15 mouse cellular contexts compared by ENCODE assay signal in genomic region chr1:54755690-54756365, GRCm38 (mm10).
DNase-seq lines count a peak whose midpoint lies in the region; ATAC-seq and TF ChIP-seq lines count a peak whose summit lies in the region.
"Had no signal": no experiment of that assay in that cellular context is flagged by ENCODE, and none has a peak within 500 bp of the region (broad histone marks: within the 10 kb centered on the region; RNA-seq: fewer than 3 reads in every experiment).

No protein-coding gene starts in this region.

- intact Hi-C loops in heart, postnatal 36 days (cut with DNase I): loop anchor here (5.0 kb wide), 2 partner anchors 71 to 226 kb away; no protein-coding TSS in a partner anchor

- peak; percentile 47 for TF ChIP-seq RAD21 in MEL (IDR thresholded peaks at IDR 0.05; ENCODE audit: low read depth, low read length)

- no peak for TF ChIP-seq POLR2A in lung, adult 2 months (IDR thresholded peaks at IDR 0.05; ENCODE audit: borderline replicate concordance, extremely low read depth, low read depth, low read length)
- TF ChIP-seq POLR2A in MEL (IDR thresholded peaks at IDR 0.05; ENCODE audit: control insufficient read depth in 1 of 2, insufficient read depth in 1 of 2, low read depth in 1 of 2, low read length in 2 of 2, poor library complexity in 1 of 2): no peak

- no peaks in the 10 kb centered on the region for H3K4me1 ChIP-seq in heart, postnatal 0 days (ENCODE audit: control insufficient read depth, insufficient read depth)
- no peaks in the 10 kb centered on the region for H3K4me1 ChIP-seq in lung, embryonic 14.5 days (ENCODE audit: insufficient read depth)
- H3K4me1 ChIP-seq in lung, adult 2 months (ENCODE audit: control insufficient read depth, insufficient read depth, low read length): no peaks in the 10 kb centered on the region; the same call in 1 of the 2 replicates
- no peaks in the 10 kb centered on the region for H3K4me1 ChIP-seq in MEL (ENCODE audit: control insufficient read depth in 1 of 2, insufficient read depth in 2 of 2, low read length in 2 of 2)
- no peaks in the 10 kb centered on the region for H3K4me1 ChIP-seq in intestine, postnatal 0 days (replicated peaks; ENCODE audit: control insufficient read depth, insufficient read depth, low read length)
- H3K4me1 ChIP-seq: forebrain, embryonic 13.5 days; limb, embryonic 13.5 days had no signal

- no peaks in the 10 kb centered on the region for H3K36me3 ChIP-seq in heart, postnatal 0 days (replicated peaks; ENCODE audit: control insufficient read depth, insufficient read depth, low read length)
- no peaks in the 10 kb centered on the region for H3K36me3 ChIP-seq in lung, embryonic 14.5 days (ENCODE audit: insufficient read depth)
- H3K36me3 ChIP-seq in MEL (ENCODE audit: control insufficient read depth in 1 of 2, insufficient read depth in 2 of 2, low read length in 2 of 2): no peaks in the 10 kb centered on the region
- no peaks in the 10 kb centered on the region; the same call in 1 of the 2 replicates for H3K36me3 ChIP-seq in intestine, postnatal 0 days (ENCODE audit: control insufficient read depth, insufficient read depth)
- H3K36me3 ChIP-seq: G1E had no signal

- no peak for TF ChIP-seq EP300 in heart, postnatal 0 days (IDR thresholded peaks at IDR 0.05; ENCODE audit: low read depth)
- no peak for TF ChIP-seq EP300 in MEL (IDR thresholded peaks at IDR 0.05; ENCODE audit: low read depth in 1 of 2, low read length in 2 of 2)

- 74% methylated on average over 8 of the region's 8 CpGs for WGBS in heart, postnatal 0 days
- 76% methylated on average over 8 of the region's 8 CpGs for WGBS in lung, embryonic 14.5 days
- 84% methylated on average over 8 of the region's 8 CpGs for WGBS in lung, adult 2 months
- 81% methylated on average over 8 of the region's 8 CpGs for WGBS in intestine, postnatal 0 days

- H3K79me2 ChIP-seq in MEL (ENCODE audit: control insufficient read depth, insufficient read depth, low read length, poor library complexity): no peaks in the 10 kb centered on the region

- H3K27me3 ChIP-seq in heart, postnatal 0 days (ENCODE audit: control insufficient read depth, insufficient read depth, low read length): no peaks in the 10 kb centered on the region
- no peaks in the 10 kb centered on the region for H3K27me3 ChIP-seq in lung, embryonic 14.5 days (ENCODE audit: insufficient read depth, low read length)
- H3K27me3 ChIP-seq in MEL (ENCODE audit: control insufficient read depth in 1 of 2, insufficient read depth in 2 of 2, low read length in 2 of 2): no peaks in the 10 kb centered on the region
- H3K27me3 ChIP-seq in intestine, postnatal 0 days (replicated peaks; ENCODE audit: control insufficient read depth, insufficient read depth, low read length): no peaks in the 10 kb centered on the region
- H3K27me3 ChIP-seq: forebrain, embryonic 13.5 days; limb, embryonic 13.5 days had no signal

- H3K9ac ChIP-seq in heart, postnatal 0 days (replicated peaks; ENCODE audit: low read depth, low read length): no peak overlapping the region
- no peak overlapping the region for H3K9ac ChIP-seq in lung, embryonic 14.5 days
- H3K9ac ChIP-seq in MEL (ENCODE audit: control insufficient read depth, low read depth, low read length, poor library complexity, severe bottlenecking): no peak overlapping the region
- no peak overlapping the region for H3K9ac ChIP-seq in intestine, postnatal 0 days (ENCODE audit: low read depth, low read length)
- H3K9ac ChIP-seq: forebrain, embryonic 13.5 days; limb, embryonic 13.5 days had no signal

- no peaks in the 10 kb centered on the region for H3K9me3 ChIP-seq in heart, postnatal 0 days (replicated peaks; ENCODE audit: control insufficient read depth, low read length)
- H3K9me3 ChIP-seq in lung, embryonic 14.5 days (ENCODE audit: low read depth, low read length): no peaks in the 10 kb centered on the region
- no peaks in the 10 kb centered on the region for H3K9me3 ChIP-seq in MEL (replicated peaks; ENCODE audit: insufficient read depth, low read length)
- no peaks in the 10 kb centered on the region for H3K9me3 ChIP-seq in intestine, postnatal 0 days (ENCODE audit: control insufficient read depth)
- H3K9me3 ChIP-seq: forebrain, embryonic 13.5 days; G1E; limb, embryonic 13.5 days had no signal

- no peak overlapping the region for H3K4me3 ChIP-seq in heart, postnatal 0 days (ENCODE audit: low read depth, low read length)
- H3K4me3 ChIP-seq in lung, embryonic 14.5 days (ENCODE audit: low read depth, low read length): no peak overlapping the region
- no peak overlapping the region for H3K4me3 ChIP-seq in lung, adult 2 months (replicated peaks; ENCODE audit: extremely low read depth, low read depth, low read length)
- H3K4me3 ChIP-seq in MEL (ENCODE audit: control insufficient read depth in 1 of 2, insufficient read depth in 1 of 2, low read depth in 2 of 2, low read length in 2 of 2): no peak overlapping the region
- no peak overlapping the region for H3K4me3 ChIP-seq in intestine, postnatal 0 days (ENCODE audit: low read depth, low read length)
- H3K4me3 ChIP-seq: forebrain, embryonic 13.5 days; limb, embryonic 13.5 days had no signal

- H3K27ac ChIP-seq in heart, postnatal 0 days (ENCODE audit: low read depth): no peak overlapping the region
- no peak overlapping the region for H3K27ac ChIP-seq in lung, embryonic 14.5 days (ENCODE audit: low read depth)
- no peak overlapping the region for H3K27ac ChIP-seq in MEL (ENCODE audit: control insufficient read depth, low read depth, low read length)
- no peak overlapping the region for H3K27ac ChIP-seq in intestine, postnatal 0 days (ENCODE audit: low read depth, low read length)
- H3K27ac ChIP-seq: forebrain, embryonic 13.5 days; limb, embryonic 13.5 days had no signal

- no peak for ATAC-seq in heart, postnatal 0 days (ENCODE audit: insufficient read depth, low read depth)
- ATAC-seq in lung, embryonic 14.5 days (ENCODE audit: insufficient read depth): 0 out of 2 replicates have a peak, but pooled peaks have one; percentile 49
- no peak for ATAC-seq in intestine, postnatal 0 days
- ATAC-seq: forebrain, embryonic 13.5 days had no signal

- no peak for DNase-seq in heart, postnatal 0 days (ENCODE audit: low spot score)
- no peak for DNase-seq in heart, postnatal 36 days
- peak; percentile 48 for DNase-seq in lung, embryonic 14.5 days
- no peak for DNase-seq in lung, adult 2 months
- no peak for DNase-seq in MEL (ENCODE audit: low read depth, low spot score)
- DNase-seq in ovary, postnatal 36 days (ENCODE audit: low spot score): no peak
- no peak for DNase-seq in embryo, embryonic 10 days (ENCODE audit: low spot score)
- DNase-seq: adrenal gland, postnatal 36 days; cerebellum, postnatal 10 days; right cerebral cortex, postnatal 4 days; thymus, adult 2 months had no signal

- no peak overlapping the region for H3K4me2 ChIP-seq in heart, postnatal 0 days (ENCODE audit: low read depth, low read length)
- no peak overlapping the region for H3K4me2 ChIP-seq in lung, embryonic 14.5 days
- H3K4me2 ChIP-seq in intestine, postnatal 0 days (replicated peaks; ENCODE audit: low read depth): no peak overlapping the region
- H3K4me2 ChIP-seq: forebrain, embryonic 13.5 days; limb, embryonic 13.5 days had no signal

- peak; percentile 36 for TF ChIP-seq CTCF in heart, postnatal 0 days (IDR thresholded peaks at IDR 0.05; ENCODE audit: low read depth)
- peak; percentile 42 for TF ChIP-seq CTCF in lung, embryonic 14.5 days (IDR thresholded peaks at IDR 0.05; ENCODE audit: low read depth)
- TF ChIP-seq CTCF in lung, adult 2 months (IDR thresholded peaks at IDR 0.05; ENCODE audit: insufficient read depth, low read length): no peak
- peak in 1 of 3 experiments; percentile 40; a peak in 2 of 6 replicates for TF ChIP-seq CTCF in MEL (IDR thresholded peaks at IDR 0.05 in 2 of 3, conservative IDR thresholded peaks at IDR 0.05 in 1 of 3; ENCODE audit: control insufficient read depth in 1 of 3, insufficient read depth in 1 of 3, low read depth in 2 of 3, low read length in 3 of 3, poor library complexity in 1 of 3, severe bottlenecking in 1 of 3)
- peak; percentile 54 for TF ChIP-seq CTCF in intestine, postnatal 0 days (IDR thresholded peaks at IDR 0.05; ENCODE audit: low read depth)

TF ChIP-seq in MEL, 35 proteins besides CTCF, POLR2A, EP300 and RAD21:
- peak; percentile 31 for TF ChIP-seq SMC3 (IDR thresholded peaks at IDR 0.05; ENCODE audit: low read depth, low read length)
- peak; percentile 31; the same call in 1 of the 2 replicates for TF ChIP-seq ZC3H11A (IDR thresholded peaks at IDR 0.05; ENCODE audit: low read depth, low read length)
- TF ChIP-seq JUND (IDR thresholded peaks at IDR 0.05; ENCODE audit: low read depth, low read length): no peak
